Mouse (Mus musculus): ENCODE measurements at regions not wholly inside any gene's neighbourhood (a gene's known extent, or its start where the extent isn't known, plus 50 kb on each side); places are given as distances from the start of the nearest gene placed in this dataset.

DNA sequence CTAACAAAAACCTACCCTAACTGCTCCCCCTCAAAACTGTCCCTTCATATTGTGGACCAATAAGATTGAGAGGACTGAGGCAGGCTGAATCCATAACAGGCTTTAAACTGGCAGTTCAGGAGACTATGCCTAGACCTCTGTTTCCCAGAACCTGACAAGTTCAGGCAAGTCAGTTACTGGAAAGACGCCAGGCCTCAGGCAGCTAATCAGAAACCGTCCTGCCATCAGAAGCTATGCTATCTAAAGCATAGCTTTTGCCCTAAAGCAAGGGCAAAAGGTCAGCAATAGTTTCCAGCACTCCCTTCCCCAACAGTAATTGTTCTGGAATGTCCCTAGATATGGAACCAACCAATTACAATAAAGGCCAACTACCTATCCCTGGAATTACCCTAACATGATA lies 273.0 kb downstream of the Bche start:
- ATAC-seq (replicated peaks; ENCODE audit: insufficient number of reproducible peaks, low FRiP score, low TSS enrichment, low read depth): no peak
- H3K4me1 ChIP-seq (ENCODE audit: control insufficient read depth, insufficient read depth, low read length): no peaks in the 10 kb centered on the region
- no peak overlapping the region for H3K27ac ChIP-seq (replicated peaks; ENCODE audit: low read depth, low read length)
- H3K9ac ChIP-seq (replicated peaks; ENCODE audit: low read length): no peak overlapping the region
- 38% methylated on average over 2 of the region's 2 CpGs for WGBS
- H3K9me3 ChIP-seq (replicated peaks; ENCODE audit: control insufficient read depth, low read length): no peaks in the 10 kb centered on the region
- H3K4me2 ChIP-seq (ENCODE audit: low read depth, low read length): no peak overlapping the region
- DNase-seq (ENCODE audit: low spot score): no peak
- H3K27me3 ChIP-seq (ENCODE audit: control insufficient read depth, insufficient read depth, low read length): no peaks in the 10 kb centered on the region
- H3K36me3 ChIP-seq (replicated peaks; ENCODE audit: control insufficient read depth, insufficient read depth, low read depth, low read length): no peaks in the 10 kb centered on the region
- H3K4me3 ChIP-seq (ENCODE audit: low read depth, low read length): no peak overlapping the region

DNA sequence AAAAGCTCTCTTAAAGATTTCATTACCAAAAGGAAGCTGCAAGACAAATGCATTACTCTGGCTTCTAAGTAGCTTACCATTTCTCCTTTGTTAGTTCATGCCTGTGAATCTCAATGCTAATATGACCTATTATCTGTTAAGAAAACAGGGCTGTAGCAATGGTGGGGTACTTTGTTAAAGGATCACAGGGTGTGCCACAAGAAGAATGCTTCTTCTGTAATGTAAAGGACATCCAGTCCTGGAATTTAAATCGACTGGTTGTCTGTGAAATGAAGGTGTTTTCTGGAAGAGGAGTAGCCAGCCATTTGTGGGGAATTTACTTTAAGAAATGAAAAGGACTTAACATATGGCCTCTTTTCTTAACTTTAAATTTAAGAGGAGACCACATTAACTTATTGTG lies 273.9 kb downstream of the Bche start:
- DNase-seq (ENCODE audit: low spot score) (no peak), ATAC-seq (replicated peaks; ENCODE audit: insufficient number of reproducible peaks, low FRiP score, low TSS enrichment, low read depth) (no peak)
- Histone ChIP-seq H3K9me3 (replicated peaks; ENCODE audit: control insufficient read depth, low read length) (no peaks in the 10 kb centered on the region), H3K36me3 (replicated peaks; ENCODE audit: control insufficient read depth, insufficient read depth, low read depth, low read length) (no peaks in the 10 kb centered on the region), H3K9ac (replicated peaks; ENCODE audit: low read length) (no peak overlapping the region), H3K27ac (replicated peaks; ENCODE audit: low read depth, low read length) (no peak overlapping the region), H3K27me3 (ENCODE audit: control insufficient read depth, insufficient read depth, low read length) (no peaks in the 10 kb centered on the region), H3K4me3 (ENCODE audit: low read depth, low read length) (no peak overlapping the region), H3K4me2 (ENCODE audit: low read depth, low read length) (no peak overlapping the region), H3K4me1 (ENCODE audit: control insufficient read depth, insufficient read depth, low read length) (no peaks in the 10 kb centered on the region)
- WGBS: 39% methylated on average over 1 of the region's 1 CpGs

DNA sequence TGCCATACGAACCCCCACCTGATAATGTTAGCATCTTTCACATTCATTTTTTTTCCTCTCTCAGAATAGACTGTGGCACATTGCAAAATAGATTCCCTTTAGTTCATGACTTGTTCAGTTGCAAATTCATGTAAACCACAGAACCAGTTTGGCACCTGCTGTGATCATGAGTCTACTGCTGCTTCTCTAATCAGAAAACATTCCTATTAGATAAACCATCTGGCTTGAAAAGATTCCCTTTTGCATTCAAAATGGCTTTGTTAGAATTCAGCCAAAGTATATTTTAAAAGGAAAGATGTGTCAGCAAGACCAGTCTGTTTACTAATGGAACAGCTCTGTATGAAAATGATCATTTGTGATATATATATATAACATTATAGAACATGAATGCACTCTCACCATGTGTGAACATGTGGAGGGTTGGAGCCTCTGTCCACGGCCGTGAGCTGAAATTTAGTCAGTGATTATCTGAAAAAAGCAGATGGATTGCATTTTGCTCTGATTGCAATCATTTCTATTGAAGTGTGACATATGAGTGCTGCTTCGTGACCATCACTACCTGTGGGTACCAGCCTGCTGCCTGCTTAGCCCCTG lies 298.2 kb downstream of the Bche start:
- H3K36me3 ChIP-seq (replicated peaks; ENCODE audit: control insufficient read depth, insufficient read depth, low read depth, low read length): no peaks in the 10 kb centered on the region
- H3K9me3 ChIP-seq (replicated peaks; ENCODE audit: control insufficient read depth, low read length): no peaks in the 10 kb centered on the region
- no peak overlapping the region for H3K9ac ChIP-seq (replicated peaks; ENCODE audit: low read length)
- H3K27ac ChIP-seq (replicated peaks; ENCODE audit: low read depth, low read length): no peak overlapping the region
- no peaks in the 10 kb centered on the region for H3K4me1 ChIP-seq (ENCODE audit: control insufficient read depth, insufficient read depth, low read length)
- H3K27me3 ChIP-seq (ENCODE audit: control insufficient read depth, insufficient read depth, low read length): no peaks in the 10 kb centered on the region
- no peak overlapping the region for H3K4me3 ChIP-seq (ENCODE audit: low read depth, low read length)
- WGBS: 71% methylated on average over 4 of the region's 4 CpGs
- ATAC-seq (replicated peaks; ENCODE audit: insufficient number of reproducible peaks, low FRiP score, low TSS enrichment, low read depth): no peak
- no peak for DNase-seq (ENCODE audit: low spot score)
- H3K4me2 ChIP-seq (ENCODE audit: low read depth, low read length): no peak overlapping the region

- WGBS: 81% methylated on average over 4 of the region's 4 CpGs
- Histone ChIP-seq H3K4me3 (ENCODE audit: low read depth, low read length) (no peak overlapping the region), H3K27ac (replicated peaks; ENCODE audit: low read depth, low read length) (no peak overlapping the region), H3K9ac (replicated peaks; ENCODE audit: low read length) (no peak overlapping the region), H3K27me3 (ENCODE audit: control insufficient read depth, insufficient read depth, low read length) (no peaks in the 10 kb centered on the region), H3K9me3 (replicated peaks; ENCODE audit: control insufficient read depth, low read length) (no peaks in the 10 kb centered on the region), H3K36me3 (replicated peaks; ENCODE audit: control insufficient read depth, insufficient read depth, low read depth, low read length) (no peaks in the 10 kb centered on the region), H3K4me1 (ENCODE audit: control insufficient read depth, insufficient read depth, low read length) (no peaks in the 10 kb centered on the region), H3K4me2 (ENCODE audit: low read depth, low read length) (no peak overlapping the region)
- ATAC-seq (replicated peaks; ENCODE audit: insufficient number of reproducible peaks, low FRiP score, low TSS enrichment, low read depth): no peak
- DNase-seq (ENCODE audit: low spot score): no peak
These were observed 306.8 kb downstream of the Bche start for GRCm38 (mm10) chr3:73401395-73401794.

- 68% methylated on average over 4 of the region's 4 CpGs for WGBS
- Histone ChIP-seq H3K27ac (replicated peaks; ENCODE audit: low read depth, low read length) (no peak overlapping the region), H3K4me1 (ENCODE audit: control insufficient read depth, insufficient read depth, low read length) (no peaks in the 10 kb centered on the region), H3K36me3 (replicated peaks; ENCODE audit: control insufficient read depth, insufficient read depth, low read depth, low read length) (no peaks in the 10 kb centered on the region), H3K9ac (replicated peaks; ENCODE audit: low read length) (no peak overlapping the region), H3K27me3 (ENCODE audit: control insufficient read depth, insufficient read depth, low read length) (no peaks in the 10 kb centered on the region), H3K9me3 (replicated peaks; ENCODE audit: control insufficient read depth, low read length) (no peaks in the 10 kb centered on the region), H3K4me3 (ENCODE audit: low read depth, low read length) (no peak overlapping the region), H3K4me2 (ENCODE audit: low read depth, low read length) (no peak overlapping the region)
- ATAC-seq (replicated peaks; ENCODE audit: insufficient number of reproducible peaks, low FRiP score, low TSS enrichment, low read depth): no peak
- no peak for DNase-seq (ENCODE audit: low spot score)
These were observed 312.4 kb downstream of the Bche start for GRCm38 (mm10) chr3:73395808-73396207.

DNA sequence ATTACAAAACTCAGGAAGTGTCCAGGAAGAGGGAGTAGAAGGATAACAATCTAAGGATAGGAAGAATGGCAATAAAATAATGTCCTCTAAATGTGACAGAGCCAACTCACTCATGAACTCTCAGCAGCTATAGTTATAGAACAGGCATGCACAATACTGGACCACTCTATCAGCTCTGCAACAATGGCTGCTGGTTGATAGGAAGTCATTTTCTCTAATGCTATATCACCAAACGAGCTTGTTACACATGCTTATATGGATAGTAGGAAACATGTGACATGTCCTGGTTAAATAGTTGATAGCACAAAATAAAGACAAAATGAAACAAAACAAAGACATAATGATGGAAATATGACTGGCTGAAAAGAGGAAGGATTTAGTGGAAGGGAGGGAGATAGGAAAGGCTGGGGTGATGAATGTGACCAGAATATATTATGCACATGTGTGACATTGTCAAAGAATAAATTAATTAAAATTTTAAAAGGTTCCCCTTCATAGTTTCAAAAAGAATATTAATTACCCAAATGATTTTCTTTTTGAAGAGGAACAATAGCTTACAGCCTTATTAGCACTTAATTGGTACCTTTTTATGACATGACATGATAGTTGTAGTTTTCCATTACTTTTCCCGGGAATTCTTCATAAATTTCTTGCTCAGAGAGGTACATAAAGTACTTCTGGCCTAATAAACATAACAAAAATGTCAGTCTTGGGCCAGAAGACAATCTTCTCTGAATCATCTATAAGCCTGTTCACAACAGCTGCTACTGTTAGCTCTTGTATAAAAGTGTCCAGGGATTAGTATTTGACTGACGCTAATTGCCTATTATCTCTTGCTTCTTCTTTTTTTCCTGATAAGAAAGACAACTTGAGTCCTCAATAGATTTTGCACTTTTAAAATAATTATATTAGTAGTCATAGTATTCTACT lies 318.2 kb downstream of the Bche start:
- Histone ChIP-seq H3K4me3 (ENCODE audit: low read depth, low read length) (no peak overlapping the region), H3K27ac (replicated peaks; ENCODE audit: low read depth, low read length) (no peak overlapping the region), H3K36me3 (replicated peaks; ENCODE audit: control insufficient read depth, insufficient read depth, low read depth, low read length) (no peaks in the 10 kb centered on the region), H3K4me2 (ENCODE audit: low read depth, low read length) (no peak overlapping the region), H3K4me1 (ENCODE audit: control insufficient read depth, insufficient read depth, low read length) (no peaks in the 10 kb centered on the region), H3K9ac (replicated peaks; ENCODE audit: low read length) (no peak overlapping the region), H3K9me3 (replicated peaks; ENCODE audit: control insufficient read depth, low read length) (no peaks in the 10 kb centered on the region), H3K27me3 (ENCODE audit: control insufficient read depth, insufficient read depth, low read length) (no peaks in the 10 kb centered on the region)
- no peak for ATAC-seq (replicated peaks; ENCODE audit: insufficient number of reproducible peaks, low FRiP score, low TSS enrichment, low read depth)
- 82% methylated on average over 3 of the region's 3 CpGs for WGBS
- no peak for DNase-seq (ENCODE audit: low spot score)

DNA sequence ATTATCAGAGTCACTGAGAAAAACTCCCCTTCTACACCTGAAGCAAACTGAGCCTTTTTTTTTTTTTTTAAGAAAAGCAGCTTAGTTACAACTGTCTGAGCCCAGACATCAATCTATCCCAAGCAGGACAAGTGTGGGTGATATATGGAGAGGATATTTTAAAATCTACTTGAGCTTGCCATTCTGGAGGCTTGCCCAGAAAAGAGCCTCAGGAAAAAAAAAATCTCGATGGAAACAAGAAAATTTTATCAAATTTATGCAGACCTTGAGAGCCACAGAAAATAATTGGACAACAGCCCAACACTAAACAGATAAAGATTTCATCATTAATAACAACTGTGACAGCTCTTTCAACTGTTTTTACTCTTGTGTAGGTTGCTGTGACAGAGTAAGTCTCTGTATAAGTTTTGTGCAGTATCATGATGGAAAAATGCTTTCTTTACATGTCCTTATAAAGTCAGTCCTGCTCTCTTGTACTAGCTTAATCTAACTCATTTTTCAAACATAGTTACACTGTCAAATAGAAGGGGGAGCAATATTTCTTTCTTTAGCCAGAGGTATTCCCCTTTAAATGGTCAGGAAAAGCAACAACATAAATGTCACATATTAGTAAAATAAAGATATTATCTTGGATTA lies 297.4 kb upstream of the Slitrk3 start:
- DNase-seq (ENCODE audit: low spot score): no peak
- Histone ChIP-seq H3K27me3 (ENCODE audit: control insufficient read depth, insufficient read depth, low read length) (no peaks in the 10 kb centered on the region), H3K9ac (replicated peaks; ENCODE audit: low read length) (no peak overlapping the region), H3K27ac (replicated peaks; ENCODE audit: low read depth, low read length) (no peak overlapping the region), H3K9me3 (replicated peaks; ENCODE audit: control insufficient read depth, low read length) (no peaks in the 10 kb centered on the region), H3K4me2 (ENCODE audit: low read depth, low read length) (no peak overlapping the region), H3K4me3 (ENCODE audit: low read depth, low read length) (no peak overlapping the region), H3K4me1 (ENCODE audit: control insufficient read depth, insufficient read depth, low read length) (no peaks in the 10 kb centered on the region), H3K36me3 (replicated peaks; ENCODE audit: control insufficient read depth, insufficient read depth, low read depth, low read length) (no peaks in the 10 kb centered on the region)
- WGBS: 69% methylated on average over 1 of the region's 1 CpGs
- no peak for ATAC-seq (replicated peaks; ENCODE audit: insufficient number of reproducible peaks, low FRiP score, low TSS enrichment, low read depth)

- 10% methylated on average over 1 of the region's 1 CpGs for WGBS
These were observed 285.6 kb upstream of the Slitrk3 start for GRCm38 (mm10) chr3:73343199-73343598.

More at GRCm38 (mm10) chr3:73343199-73343598, 285.6 kb upstream of the Slitrk3 start:
- Histone ChIP-seq H3K27me3 (ENCODE audit: control insufficient read depth, insufficient read depth, low read length) (no peaks in the 10 kb centered on the region), H3K9ac (replicated peaks; ENCODE audit: low read length) (no peak overlapping the region), H3K4me2 (ENCODE audit: low read depth, low read length) (no peak overlapping the region), H3K36me3 (replicated peaks; ENCODE audit: control insufficient read depth, insufficient read depth, low read depth, low read length) (no peaks in the 10 kb centered on the region), H3K4me3 (ENCODE audit: low read depth, low read length) (no peak overlapping the region), H3K27ac (replicated peaks; ENCODE audit: low read depth, low read length) (no peak overlapping the region), H3K9me3 (replicated peaks; ENCODE audit: control insufficient read depth, low read length) (no peaks in the 10 kb centered on the region), H3K4me1 (ENCODE audit: control insufficient read depth, insufficient read depth, low read length) (no peaks in the 10 kb centered on the region)
- peak; percentile 4 for DNase-seq (ENCODE audit: low spot score)
- ATAC-seq (replicated peaks; ENCODE audit: insufficient number of reproducible peaks, low FRiP score, low TSS enrichment, low read depth): peak; percentile 23
